Mouse (Mus musculus): ENCODE results near the gene Cyp1a1. TPM values are rescaled to one million over a fixed set of nuclear protein-coding genes. Genes with fewer than 3 reads are reported as not detected.

The Cyp1a1 gene
- polyA plus RNA-seq (2017; shearing (Covaris generic)) = not detected

DNA sequence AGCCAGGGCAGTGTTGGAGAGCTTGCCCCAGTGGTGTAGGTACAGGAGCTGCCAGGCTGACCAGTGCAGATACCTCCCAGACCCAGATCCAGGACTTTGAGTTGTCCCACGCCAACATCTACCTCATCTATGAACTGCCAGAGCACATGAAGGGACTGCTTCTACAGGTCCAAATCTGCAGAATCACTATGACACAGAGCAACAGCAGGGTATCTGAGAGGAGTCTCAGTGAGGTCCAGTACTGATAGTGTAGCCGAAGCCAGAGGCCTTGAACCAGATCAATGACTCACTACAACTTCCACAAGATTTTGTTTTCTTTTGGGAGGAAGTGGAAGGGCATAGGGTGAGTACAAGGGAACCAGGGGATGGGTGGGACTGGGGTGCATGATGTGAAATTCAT lies at the start of gene Cyp1a1:
Cyp1a1 (plus strand) TSS at position 178 of the 400 bp plus-strand sequence.
- no peak for ATAC-seq

DNA sequence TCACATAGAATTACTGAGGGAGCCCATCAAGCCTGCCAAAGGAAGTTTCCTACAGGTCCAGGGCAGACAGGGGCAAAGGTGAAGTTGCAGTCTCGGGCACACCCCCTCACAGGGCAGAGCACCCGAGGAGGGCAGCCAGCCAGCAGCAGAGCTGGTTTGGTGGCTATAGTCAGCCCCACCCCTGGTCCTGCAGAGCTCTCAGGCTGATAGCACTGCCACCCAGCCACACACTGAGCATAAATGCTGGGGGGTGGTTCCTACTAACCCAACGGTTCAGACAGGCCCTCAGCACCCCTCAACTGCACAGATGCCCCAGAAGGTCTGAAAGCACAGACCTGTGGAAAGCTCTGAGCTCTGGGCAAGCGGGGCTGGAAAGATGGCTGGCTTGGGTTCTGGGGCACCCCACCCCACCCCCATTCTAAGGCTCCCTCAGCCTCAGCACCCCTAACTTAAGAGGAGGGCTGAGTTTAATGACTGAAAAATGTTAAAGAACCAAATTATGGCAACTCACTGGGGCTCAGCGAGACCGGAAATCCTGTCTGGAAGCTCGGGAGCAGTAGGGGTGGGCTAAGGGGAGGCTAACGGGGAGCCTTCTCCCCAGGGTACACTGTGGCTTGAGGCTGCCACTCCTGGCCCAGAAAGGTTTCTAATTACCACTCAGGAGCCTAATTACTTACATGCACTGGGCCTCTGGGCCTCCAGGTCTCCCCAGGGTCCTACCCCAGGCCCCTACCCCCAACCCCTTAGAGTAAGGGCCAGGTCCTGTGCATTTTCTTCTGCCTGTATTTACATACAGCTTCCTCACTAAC lies 48.9 kb upstream of the Cyp1a1 start:
- no peak for ATAC-seq

DNA sequence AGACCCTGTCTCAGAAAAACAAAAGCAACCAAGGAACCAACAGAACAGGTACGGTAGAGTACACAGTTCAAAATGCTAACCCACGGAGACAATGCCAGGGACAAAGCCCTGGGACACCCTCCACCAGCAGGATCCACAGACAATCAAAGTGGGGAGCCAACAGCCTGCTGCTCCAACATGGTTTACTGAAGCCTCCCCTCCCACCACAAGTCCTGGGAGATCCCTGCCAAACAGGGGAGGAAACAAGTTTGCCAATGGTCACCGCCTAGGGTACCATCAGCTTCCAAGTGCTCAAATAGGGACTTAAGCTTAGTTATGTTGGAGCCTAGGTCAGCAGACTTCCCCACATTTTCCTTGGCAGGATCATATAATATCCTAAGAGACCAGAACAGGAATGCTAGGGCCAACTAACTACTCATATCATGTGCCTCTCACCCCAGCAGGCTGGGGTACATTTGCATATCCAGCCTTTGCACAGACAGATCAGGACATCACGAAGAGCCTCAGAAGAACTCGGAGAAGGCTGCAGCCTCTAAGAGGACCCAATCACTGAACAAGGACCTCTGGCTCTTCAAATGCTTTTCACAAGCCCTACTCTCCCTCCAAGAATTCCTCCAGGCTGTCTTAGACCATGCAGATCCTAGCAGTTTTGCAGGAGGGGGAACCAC lies 47.9 kb upstream of the Cyp1a1 start:
- ATAC-seq = no peak

DNA sequence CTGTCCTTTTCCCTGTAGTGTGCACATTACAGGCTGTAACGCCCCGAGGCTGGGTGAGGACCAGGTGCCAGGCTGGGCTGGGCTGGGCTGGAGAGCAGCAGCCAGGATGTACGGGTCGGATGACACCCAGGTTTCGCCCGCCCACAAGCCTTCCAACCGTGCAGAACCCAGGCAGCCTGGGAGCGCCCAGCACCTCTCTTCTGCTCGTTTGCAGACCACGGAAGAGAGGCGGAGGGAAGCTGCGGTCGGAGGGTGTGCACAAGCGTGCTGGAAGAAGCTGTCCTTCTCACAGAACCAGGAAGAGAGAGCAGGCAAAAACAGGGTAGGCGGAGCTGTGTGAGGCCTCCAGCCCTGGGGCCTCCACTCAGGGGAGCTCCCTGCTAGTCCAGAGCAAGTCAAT lies 47.3 kb upstream of the Cyp1a1 start:
- peak; percentile 83 for ATAC-seq

DNA sequence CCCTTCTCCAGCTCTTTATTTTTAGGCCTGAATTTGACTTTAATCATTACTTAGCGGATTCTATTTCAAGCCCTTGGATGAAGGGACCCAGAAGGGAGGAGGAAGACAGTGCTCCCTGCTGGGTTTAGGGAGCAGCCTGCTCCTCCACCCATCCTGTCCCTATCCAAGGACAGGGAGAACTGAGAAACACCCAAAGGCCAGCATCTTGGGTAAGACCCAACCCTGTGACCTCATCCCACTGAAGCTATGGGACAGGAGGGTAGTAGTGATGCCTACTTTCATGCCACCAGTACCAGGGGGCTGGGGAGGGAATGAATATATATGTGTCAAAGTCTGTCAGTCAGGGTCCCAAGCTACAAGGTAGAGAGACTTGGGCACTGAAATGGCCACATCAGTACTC lies 46.7 kb upstream of the Cyp1a1 start:
- no peak for ATAC-seq

DNA sequence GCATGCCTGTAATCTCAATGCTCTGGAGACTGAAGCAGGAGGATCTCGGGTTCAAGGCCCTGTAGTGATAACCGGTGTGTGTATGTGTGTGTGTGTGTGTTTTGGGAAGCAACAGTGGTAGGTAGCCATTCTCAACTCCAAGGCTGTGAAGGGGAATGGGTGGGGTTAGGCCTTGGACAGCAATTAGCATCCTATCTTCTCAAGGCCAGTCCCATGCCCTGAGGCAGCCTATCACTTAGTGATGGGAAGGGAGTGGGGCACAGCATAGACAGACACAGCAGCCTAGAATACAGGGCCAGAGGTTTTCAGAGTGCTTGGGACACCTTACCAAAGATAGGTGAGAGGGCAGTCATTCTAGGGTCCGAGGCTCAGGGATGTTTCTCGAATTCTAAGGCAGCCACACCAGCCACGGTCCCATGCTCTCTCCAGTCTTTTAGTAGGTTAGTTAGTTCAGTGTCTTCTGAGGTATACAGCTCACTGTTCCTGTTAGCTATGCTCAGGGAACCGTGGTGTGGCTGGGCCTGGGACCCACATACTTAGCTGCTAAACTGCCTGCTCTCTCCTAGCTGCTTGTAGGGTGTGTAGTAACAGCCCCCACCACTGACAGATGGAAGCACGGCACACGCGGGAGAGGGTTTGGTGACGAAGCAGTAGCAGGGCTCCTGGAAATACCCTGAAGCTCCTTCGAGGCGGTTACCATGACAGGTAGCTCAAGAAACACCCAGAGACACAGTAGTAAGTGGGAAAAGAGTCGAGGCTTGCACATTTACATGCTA lies 45.8 kb upstream of the Cyp1a1 start:
- no peak for ATAC-seq

DNA sequence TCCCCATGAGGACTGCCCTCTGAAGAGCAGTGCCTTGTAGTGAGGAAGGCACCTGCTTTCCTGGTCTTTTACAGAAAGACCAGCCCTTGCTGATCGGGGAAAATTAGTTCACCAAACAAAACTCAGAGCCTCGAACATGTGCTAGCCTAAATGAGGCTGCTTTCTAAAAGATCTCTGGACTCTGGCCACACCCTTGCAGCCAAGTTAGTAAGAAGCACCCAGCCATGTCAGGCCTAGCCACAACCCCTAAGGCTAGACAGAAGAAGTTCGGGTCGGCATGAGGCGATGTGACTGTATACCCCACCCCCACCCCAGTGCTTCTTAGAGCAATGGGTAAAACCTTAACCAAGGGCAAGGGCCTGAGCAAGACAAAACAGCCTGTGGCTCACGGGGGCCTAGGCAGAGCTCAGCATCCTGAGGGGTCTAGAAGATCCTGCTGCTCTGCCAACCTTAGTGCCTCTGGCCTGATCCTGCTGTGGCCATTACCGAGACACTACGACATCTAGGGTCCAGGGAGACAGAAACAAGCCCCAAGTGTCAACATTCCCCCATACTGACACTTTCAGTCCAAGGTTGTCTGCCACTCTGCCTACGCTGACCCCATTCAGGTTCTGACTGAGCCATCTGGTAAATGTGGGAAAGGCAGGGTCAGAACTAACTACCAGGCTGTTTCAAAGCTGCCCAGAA lies 44.4 kb upstream of the Cyp1a1 start:
- ATAC-seq = no peak

DNA sequence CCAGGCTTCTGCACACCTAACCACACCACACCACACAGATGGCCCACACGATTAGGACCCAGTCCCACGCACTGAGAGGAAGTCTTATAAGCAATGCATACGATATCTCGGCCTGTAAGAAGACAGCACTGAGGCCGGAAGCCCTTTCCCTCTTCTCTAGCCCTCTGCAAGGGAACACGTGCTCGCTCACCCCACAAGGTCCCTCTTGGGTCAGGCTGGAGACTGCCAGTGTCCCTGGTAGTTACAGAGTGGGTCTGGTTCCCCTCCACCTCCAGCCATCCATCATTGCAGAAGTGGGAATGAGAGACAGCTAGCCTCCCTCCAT lies 43.9 kb upstream of the Cyp1a1 start:
- no peak for ATAC-seq

DNA sequence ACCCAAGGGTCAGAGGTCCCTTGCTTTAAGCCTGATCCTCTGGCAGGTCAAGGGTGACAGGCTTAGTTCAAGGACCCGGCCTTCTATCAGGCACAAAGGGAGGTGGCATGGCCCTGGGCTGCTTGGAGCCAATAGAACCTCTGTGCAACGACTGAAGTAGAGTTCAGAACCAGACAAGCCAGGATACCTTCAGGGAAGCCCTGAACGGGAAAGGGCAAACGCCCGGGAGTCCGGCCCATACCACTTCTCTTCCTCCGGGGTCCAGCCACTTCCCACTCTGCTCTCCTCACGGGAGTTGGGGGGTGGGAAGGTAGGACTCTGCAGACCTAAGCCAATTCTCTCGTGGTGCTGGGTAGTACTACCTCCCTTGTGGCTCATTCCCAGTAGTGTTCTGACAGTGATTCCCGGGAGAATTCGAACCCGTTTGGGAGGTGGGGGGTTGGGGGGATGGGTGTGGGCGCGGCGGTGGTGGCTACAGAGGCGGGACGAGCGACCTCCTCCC lies 43.2 kb upstream of the Cyp1a1 start:
- no peak for ATAC-seq

DNA sequence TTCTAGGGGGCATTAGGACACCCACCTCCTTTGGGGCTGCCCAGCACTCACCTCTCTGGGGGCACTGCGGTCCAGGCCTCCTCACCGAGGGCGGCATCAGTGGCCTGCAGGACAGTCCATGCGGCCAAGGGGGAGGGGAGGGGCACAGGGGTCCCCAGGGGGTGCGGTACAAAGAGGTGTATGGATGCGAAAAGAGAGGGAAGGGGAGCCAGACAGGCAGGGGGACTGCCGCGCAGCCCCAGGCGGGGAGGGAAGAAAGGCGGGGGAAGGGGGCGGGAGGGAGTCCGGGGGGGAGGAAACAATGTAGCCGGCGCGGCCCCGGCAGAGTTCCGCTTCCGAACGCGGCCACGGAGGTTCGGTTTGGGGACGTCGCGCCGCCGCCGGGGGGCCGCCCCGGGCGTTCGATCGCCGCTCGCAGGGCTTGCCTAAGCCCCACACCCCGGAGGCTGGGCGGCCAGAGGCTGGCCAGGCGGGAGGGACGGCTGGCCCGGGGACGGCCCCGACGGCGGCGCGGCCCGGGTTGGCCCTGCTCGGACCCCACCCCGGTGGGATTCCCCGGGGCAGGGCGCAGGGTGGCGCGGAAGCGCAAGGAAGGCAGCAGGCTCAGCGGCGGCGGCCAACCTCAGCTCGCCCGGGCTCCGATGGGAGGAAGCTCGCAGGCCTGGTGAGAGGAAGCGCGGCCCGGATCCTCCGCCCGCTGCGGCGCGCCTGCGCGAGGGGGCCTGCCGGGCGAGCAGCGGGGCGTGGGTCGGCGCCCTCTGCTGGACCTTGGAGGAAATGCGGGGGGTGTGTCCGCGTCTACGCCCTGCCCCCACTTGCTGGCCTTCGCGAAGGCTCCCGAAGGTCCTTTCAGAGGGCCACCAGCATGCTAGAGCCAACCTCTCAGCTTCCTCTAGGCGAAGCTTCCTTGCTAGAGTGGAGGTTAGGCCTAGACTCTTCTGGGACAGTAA lies 42.5 kb upstream of the Cyp1a1 start:
- peak; percentile 56 for ATAC-seq

DNA sequence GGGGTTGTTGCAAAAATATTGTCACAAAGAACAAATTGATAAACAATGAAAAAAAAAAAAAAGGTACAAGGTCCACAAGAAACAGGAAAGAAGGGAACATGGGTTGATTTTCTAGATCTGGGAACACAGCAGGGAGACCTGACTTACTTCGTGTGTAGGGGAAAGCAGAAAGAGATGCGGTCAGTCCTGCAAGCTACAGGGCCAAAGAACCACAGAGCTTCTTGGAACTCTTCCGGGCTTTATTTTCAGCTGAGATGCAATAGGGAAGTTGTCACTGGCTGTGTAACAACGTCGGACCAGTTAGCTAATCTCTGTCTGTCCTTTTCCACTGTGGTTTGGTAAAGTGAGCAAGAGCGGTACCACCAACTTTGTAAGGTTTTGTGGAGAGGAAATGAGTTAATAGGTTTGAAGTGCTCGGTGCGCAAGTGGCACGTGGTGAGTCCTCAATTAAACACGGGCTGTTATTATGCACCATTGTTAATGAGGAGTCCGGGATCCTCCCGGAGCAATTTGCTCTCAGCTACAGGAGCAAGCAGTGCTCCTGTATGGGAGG lies 41.1 kb upstream of the Cyp1a1 start:
- peak; percentile 49 for ATAC-seq

DNA sequence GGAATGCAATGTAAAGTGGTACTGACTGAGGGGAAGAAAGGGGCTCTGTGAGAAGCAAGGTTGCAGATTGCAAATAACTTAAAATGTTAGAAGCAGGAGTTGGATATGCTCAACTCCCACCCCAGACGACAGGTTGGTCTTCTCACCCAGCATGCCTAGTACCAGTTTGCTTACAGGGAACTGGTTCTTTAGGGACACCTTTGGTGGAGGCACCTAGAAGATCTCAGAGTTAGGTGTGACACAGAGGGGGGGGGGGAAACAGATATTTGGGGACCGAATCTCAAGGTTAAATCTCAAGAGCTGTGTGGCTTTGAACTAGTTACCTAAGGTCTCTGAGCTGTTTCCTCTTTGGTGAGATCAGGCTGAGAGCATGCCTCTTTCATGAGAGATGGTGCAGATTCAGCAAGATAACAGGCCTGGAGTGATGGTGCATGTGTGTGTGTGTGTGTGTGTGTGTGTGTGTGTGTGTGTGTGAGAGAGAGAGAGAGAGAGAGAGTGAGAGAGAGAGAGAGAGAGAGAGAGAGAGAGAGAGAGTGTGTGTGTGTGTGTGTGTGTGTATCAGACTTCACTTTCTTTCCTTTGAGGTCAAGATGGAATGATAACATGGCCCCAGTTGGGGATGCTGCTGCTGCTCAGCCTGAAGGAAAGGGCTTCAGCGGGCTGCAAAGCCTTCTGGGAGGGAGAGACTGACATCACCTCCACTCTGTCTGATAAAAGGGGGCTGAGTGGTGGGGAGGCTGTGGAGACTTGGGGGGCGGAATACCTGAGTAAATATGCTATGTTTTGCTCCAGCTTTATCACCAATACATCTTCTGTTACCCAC lies 40.2 kb upstream of the Cyp1a1 start:
- ATAC-seq = peak; percentile 46

DNA sequence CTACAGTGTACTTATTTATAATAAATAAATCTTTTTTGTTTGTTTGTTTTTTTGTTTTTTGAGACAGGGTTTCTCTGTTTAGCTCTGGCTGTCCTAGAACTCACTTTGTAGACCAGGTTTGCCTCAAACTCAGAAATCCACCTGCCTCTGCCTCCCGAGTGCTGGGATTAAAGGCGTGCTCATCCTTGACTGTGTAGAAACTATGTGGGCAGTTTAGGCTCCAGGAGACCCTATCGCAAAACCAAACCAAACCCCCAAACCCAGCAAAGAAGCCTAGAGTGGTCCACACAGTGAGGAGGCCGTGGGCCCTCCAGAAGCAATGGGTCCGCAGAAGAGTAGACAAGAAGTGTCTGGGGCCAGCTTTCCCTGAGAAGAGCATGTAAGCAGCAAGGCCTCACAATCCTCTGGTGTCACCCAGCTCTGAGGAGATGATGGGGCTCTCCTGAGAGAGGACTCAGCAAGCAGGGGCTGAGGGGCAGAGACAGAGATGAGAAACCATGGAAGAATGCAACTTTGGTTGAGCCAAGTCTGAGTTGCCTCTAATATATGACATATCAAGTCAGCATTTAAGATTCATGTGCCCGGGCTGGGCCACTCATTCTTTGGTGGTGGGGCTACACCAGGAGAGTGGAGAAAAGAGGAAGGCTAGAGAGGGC lies 37.5 kb upstream of the Cyp1a1 start:
- no peak for ATAC-seq

DNA sequence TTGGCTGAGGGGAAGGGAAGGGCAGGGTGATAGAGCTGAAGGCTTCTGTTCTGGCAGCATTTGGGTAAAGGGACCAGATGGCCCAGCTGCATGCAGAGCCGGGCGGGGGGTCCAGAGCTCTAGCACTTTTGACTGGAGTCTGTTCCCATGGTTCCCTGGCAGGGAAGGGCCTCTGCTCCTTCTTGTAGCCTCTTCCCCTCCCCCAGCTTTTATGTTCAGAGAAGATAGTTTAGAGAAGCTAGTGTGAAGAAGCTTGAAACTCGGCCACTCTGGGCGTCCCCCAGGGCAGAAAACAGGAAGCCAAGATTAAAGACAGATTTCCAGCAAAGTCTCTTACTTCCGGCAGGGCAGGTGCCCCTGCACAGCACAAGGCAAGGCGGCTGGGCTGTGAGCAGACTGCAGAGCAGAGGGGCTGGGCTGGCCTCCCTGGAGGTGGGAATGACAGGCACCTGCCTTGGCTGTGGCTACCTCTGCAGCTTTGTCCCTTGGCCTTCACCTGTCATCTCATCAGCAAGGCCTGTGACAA lies 36.9 kb upstream of the Cyp1a1 start:
- peak; percentile 46 for ATAC-seq

DNA sequence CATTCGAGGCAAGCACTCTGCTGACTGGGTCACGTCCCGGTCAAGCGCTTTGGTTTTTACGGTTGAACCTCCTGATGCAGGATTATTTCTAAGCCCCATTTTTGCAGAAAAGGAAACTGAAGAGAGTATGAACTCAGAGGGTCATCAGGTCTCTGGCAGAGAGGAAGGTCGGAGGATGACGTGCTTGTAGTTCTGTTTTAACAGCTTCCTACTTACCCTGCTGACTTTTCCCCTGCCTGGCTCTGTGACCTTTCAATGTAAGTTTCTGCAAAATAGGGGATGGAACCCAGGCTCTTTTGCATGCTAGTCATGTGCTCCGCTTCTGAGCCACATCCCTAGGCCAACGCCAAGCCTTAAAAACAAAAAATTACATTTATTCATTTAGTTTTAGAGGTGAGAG lies 35.4 kb upstream of the Cyp1a1 start:
- peak; percentile 24 for ATAC-seq

DNA sequence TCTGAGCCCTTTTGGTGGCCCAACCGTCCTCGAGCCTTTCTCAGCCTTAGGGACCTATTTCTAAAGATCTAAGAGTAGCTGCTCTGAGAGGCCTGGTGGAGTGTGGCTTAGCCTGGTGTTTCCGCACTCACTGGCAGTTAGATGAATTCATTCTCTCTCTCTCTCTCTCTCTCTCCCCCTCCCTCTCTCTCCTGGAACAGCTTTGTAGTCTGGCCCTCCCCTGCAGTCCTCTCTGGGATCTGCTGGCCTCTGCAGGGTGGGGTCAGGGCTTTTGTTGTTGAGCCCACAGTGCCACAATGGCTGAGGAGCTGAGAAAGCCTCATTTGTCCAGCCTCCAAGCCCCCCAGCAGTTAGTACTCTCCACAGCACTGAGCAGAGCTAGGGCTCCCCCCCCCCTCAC lies 34.9 kb upstream of the Cyp1a1 start:
- no peak for ATAC-seq

DNA sequence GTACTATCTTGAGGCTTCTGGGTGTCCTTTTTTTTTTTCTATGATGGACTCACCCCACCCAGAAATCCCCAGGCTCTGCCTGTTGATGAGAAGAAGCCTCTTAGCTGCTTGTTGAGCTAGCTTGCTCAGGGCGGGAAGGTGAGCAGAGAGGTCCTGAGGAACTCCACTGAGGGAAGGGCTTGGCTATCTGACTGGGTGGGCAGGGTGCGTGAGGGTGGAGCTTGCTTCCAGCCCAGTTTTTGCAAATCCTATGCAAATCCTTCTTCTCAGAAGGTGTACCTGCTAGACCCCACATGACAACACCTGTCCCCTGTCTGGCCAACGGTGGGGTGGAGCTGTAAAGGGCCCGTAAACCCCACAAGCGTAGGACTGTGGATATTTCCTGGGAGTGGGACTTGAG lies 34.4 kb upstream of the Cyp1a1 start, which contains the start of gene Csk:
Csk (minus strand) TSS at position 349 of the 400 bp plus-strand sequence.
- ATAC-seq = no peak

DNA sequence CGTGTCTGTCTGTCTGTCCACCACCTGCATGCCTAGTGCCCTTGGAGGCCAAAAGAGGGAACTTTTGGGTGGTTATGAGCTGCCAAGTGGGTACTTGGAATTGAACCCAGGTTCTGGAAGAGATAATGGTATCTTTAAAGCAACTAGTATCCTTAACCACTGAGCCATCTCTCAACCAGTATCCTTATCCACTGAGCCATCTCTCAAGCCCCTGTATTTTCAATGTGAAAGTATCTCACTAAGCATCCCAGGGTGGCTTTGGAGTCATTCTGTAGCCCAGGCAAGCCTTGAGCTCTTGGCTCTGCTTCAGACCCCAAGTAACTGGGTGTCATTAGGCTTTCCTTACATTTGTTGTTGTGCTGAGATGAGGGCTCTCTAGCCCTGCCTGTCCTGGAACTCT lies 32.8 kb upstream of the Cyp1a1 start:
- ATAC-seq = no peak

DNA sequence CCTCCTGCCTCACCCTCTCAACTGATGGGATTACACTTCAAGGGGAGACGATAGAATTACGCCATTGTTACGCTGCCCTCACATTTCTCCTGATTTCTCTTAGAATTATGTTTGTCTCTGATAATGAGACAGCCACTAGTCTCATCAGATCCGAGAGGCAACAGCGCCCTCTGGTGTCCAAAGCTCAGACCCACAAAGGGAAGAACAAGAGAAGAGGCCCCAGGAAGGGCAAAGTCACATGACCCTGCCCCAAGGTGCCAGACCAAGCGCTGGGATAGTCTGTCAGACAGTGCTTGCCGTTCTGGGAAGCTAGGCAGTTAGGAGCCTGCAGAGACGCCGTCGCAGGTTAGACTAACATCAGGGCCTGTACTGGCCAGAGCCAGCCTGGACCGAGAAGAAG lies 32.0 kb upstream of the Cyp1a1 start:
- ATAC-seq = peak; percentile 75
